Mouse (Mus musculus) neural tube, embryonic 14.5 days (tissue): ENCODE measurements around the gene Sptlc2. TPM values are rescaled to one million over a fixed set of nuclear protein-coding genes. Genes with fewer than 3 reads are reported as not detected.

Source experiments
- ATAC-seq: fragments of 200-750 bp; cut with Nextera tagmentation; 2 replicates; pipeline ENCODE4 v1.8.0; 2017; ENCODE audit warnings: low read depth, mild to moderate bottlenecking, moderate TSS enrichment, moderate library complexity
- H3K27ac ChIP-seq: fragments of 300-500 bp; sonication (generic); 2 replicates; pipeline ENCODE4 v1.5.1; 2014; ENCODE audit warnings: low read depth, mild to moderate bottlenecking, control low read depth, low read length, moderate library complexity, mixed read lengths
- H3K27me3 ChIP-seq: fragments of 300-500 bp; sonication (generic); 2 replicates; pipeline ENCODE4 v1.6.1; 2014; ENCODE audit warnings: low read length; ENCODE audit not compliant: control insufficient read depth, insufficient read depth
- H3K36me3 ChIP-seq: fragments of 300-500 bp; sonication (generic); 2 replicates; pipeline ENCODE4 v1.6.1; 2014; ENCODE audit warnings: low read length, mixed read lengths; ENCODE audit not compliant: control insufficient read depth, insufficient read depth
- H3K4me1 ChIP-seq: fragments of 300-500 bp; sonication (generic); 2 replicates; pipeline ENCODE4 v1.6.1; 2014; ENCODE audit warnings: low read length; ENCODE audit not compliant: control insufficient read depth, insufficient read depth
- H3K4me2 ChIP-seq: fragments of 300-500 bp; sonication (generic); 2 replicates; pipeline ENCODE4 v1.6.1; 2014; ENCODE audit warnings: mild to moderate bottlenecking, low read depth, low read length, control low read depth
- H3K4me3 ChIP-seq: fragments of 300-500 bp; sonication (generic); 2 replicates; pipeline ENCODE4 v1.5.1; 2014; ENCODE audit warnings: low read depth, low read length, control low read depth, mixed read lengths
- H3K9ac ChIP-seq: fragments of 300-500 bp; sonication (generic); replicated peaks from 2 replicates; pipeline ENCODE4 v1.6.1; 2014; ENCODE audit warnings: low read depth, mild to moderate bottlenecking, control low read depth, low read length, mixed read lengths
- H3K9me3 ChIP-seq: fragments of 300-500 bp; sonication (generic); 2 replicates; pipeline ENCODE4 v1.6.1; 2016; ENCODE audit warnings: low read length; ENCODE audit not compliant: control insufficient read depth
- WGBS: fragments of 180-500 bp; shearing (Covaris S2); extraction: QIAGEN DNeasy Blood & Tissue Kit; methylation state at CpG from one replicate; pipeline ENCODE4 v1.1.7; 2014; 5-methylcytosine and 5-hydroxymethylcytosine counted together
- polyA plus RNA-seq: library from polyadenylated mRNA; unstranded; fragments of >200 nt; fragmentation: Nextera tagmentation; extraction: Ambion mirVana; gene quantifications from 2 replicates; pipeline ENCODE4 v1.2.1, GENCODE M21; 2014

Gene Sptlc2
- polyA plus RNA-seq, 1 experiment from 2014 or later: 81.8 TPM

DNA sequence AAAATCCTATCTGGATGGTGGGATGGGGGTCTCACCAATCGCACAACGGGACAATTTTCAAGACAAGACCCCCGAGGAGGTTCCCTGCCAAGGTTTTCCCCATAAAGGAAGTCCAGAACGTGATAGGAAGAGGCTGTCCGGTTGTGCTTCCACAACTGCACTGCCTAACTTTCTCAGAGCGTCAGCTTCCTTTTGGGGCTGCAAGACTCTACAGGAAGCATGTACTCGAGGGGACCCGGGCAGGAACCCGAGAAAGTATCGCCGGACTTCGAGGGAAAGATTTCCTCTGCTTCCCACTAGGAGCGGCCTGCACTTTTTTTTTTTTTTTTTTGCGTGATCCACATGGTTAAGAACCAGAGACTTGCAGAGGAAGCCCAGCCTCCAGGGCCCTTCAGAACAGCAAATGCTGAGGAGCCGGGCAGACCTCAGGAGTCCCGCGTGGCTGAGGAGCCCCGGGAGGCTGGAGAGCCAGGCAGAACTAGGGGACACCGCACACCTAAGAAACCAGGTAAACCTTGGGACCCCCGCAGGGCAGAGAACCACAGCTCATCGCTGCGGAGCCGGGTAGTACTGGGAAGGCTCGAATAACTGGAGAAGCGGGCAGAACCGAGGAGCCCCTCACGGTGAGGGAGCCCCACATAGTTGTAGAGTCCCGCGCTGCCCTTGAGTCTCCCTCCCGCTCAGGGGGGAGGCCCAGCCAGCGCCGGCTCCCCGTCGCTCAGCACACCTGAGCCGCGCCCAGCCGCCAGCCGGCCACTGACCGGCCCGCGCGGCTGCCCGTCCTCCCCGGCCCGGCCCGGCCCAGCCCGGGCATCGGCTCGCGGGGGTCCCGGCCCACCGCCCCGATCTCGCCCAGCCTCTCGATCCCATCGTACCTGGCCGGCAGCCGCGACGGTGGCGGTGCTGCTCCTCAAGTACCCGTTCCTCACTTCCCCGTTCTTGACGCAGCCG is 709 bp downstream of the Sptlc2 start:
- Histone ChIP-seq H3K9me3 (no peaks in the 10 kb centered on the region), H3K4me3 (peak overlapping the region; percentile 94), H3K4me1 (peaks cover 15% of the 10 kb centered on the region), H3K9ac (peak overlapping the region; percentile 94), H3K36me3 (no peaks in the 10 kb centered on the region), H3K4me2 (peak overlapping the region; percentile 93), H3K27me3 (no peaks in the 10 kb centered on the region), H3K27ac (peak overlapping the region; percentile 82)
- 2% methylated on average over 60 of the region's 65 CpGs for WGBS
- peak; percentile 38 for ATAC-seq

DNA sequence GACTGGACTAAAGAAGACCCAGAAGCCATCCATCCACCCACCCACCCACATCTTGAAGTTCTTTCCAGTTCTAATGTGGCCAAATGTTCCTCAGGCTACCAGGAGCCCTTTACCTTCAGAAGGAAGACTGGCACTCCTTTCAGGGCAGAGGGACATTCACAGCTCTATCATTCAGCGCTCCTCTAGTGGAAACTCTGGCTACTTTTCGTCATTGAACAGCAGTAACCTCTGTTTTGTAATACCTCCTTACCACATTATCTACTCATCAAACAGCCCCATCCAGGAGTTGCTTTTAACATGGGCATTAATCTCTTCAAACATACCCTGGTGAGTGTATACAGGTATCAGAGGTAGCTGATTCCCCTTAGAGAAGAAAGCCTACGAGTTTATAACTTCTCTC is 3.1 kb downstream of the Sptlc2 start:
- Histone ChIP-seq H3K4me1 (peaks cover 15% of the 10 kb centered on the region), H3K27ac (no peak overlapping the region), H3K9me3 (no peaks in the 10 kb centered on the region), H3K9ac (no peak overlapping the region), H3K4me2 (no peak overlapping the region), H3K27me3 (no peaks in the 10 kb centered on the region), H3K4me3 (no peak overlapping the region), H3K36me3 (no peaks in the 10 kb centered on the region)
- 96% methylated on average over 3 of the region's 3 CpGs for WGBS
- ATAC-seq: no peak

DNA sequence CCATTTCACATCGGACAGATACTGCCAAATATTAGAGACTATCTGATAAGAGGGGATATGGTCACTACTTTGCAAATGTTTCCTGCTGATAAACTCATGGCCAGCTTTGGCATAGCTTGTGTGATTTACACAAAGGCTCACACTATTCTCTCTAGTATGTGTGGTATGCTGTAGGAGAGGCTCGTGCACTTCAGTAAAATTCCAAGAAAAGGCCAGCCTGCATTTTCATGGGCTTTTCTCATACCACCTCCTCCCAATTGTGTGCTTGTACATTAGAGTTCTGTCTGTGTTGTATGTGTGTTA is 6.8 kb downstream of the Sptlc2 start:
- H3K4me3 ChIP-seq: no peak overlapping the region
- ATAC-seq: no peak
- no peaks in the 10 kb centered on the region for H3K36me3 ChIP-seq
- no peaks in the 10 kb centered on the region for H3K27me3 ChIP-seq
- peaks cover 3% of the 10 kb centered on the region; the same call in 1 of the 2 replicates for H3K4me1 ChIP-seq
- H3K27ac ChIP-seq: no peak overlapping the region
- no peak overlapping the region for H3K9ac ChIP-seq
- H3K9me3 ChIP-seq: no peaks in the 10 kb centered on the region
- no peak overlapping the region for H3K4me2 ChIP-seq
- WGBS: 74% methylated on average over 2 of the region's 2 CpGs

DNA sequence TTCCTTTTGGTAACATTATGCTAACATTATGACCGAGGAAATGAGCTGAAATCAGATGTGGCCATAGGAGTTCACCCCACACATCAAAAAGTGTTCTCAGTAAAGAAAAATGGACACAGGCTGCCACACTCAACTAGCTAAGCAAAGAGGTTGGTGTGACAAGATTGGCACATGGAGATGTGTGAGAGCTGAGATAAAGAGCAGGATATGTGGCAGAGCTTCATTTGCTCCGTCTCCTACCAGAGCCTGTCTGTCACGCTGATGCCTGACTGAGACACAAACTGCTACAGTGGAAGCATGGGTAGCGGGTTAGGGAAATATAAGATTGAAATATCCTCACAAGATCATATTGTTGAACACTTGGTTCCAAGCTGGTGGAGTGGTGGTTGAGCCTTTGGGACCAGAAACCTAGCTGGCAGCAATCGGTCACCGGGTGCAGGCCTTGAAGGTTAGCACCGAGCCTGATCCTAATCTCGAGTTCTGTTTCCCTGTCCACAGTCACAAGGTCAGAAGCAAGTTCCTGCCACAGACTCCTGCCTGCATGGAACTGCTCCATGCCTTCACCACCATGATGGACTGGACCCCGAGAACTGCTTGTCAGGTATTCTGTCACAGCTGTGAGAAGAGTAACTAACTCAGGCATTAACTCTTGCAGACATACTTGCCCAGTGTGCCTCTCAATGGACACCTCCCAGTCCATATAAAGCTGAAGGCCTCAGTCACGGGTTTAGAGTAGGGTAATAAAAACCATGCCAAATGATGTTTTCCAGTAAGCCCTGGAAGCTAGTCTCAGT is 7.4 kb downstream of the Sptlc2 start:
- no peak overlapping the region for H3K4me3 ChIP-seq
- H3K27me3 ChIP-seq: no peaks in the 10 kb centered on the region
- ATAC-seq: no peak
- no peak overlapping the region for H3K27ac ChIP-seq
- no peak overlapping the region for H3K9ac ChIP-seq
- no peaks in the 10 kb centered on the region for H3K4me1 ChIP-seq
- no peaks in the 10 kb centered on the region for H3K9me3 ChIP-seq
- H3K36me3 ChIP-seq: no peaks in the 10 kb centered on the region
- H3K4me2 ChIP-seq: no peak overlapping the region
- 84% methylated on average over 10 of the region's 10 CpGs for WGBS

DNA sequence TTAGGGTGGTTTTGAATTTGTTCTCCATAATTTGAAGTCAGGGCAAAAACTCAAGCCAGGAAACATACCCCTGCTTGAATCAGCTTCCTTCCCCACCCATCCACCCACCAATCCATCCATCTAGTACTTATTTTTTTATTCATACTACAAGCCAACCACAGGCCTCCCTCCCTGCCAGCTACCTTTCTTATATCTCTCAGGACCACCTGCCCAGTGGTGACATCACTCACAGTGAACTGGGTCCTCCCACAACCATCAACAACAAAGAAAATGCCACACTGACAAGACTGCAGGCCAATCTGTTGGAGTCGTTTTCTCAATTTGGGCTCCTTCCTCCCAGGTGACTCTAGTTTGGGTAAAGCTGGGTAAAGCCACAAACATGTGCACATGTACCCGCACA is 8.7 kb downstream of the Sptlc2 start:
- no peak overlapping the region for H3K4me3 ChIP-seq
- no peaks in the 10 kb centered on the region for H3K4me1 ChIP-seq
- H3K36me3 ChIP-seq: no peaks in the 10 kb centered on the region
- H3K27ac ChIP-seq: no peak overlapping the region
- WGBS: 84% methylated on average over 2 of the region's 2 CpGs
- H3K27me3 ChIP-seq: no peaks in the 10 kb centered on the region
- no peak overlapping the region for H3K9ac ChIP-seq
- no peak overlapping the region for H3K4me2 ChIP-seq
- no peak for ATAC-seq
- no peaks in the 10 kb centered on the region for H3K9me3 ChIP-seq

- H3K4me2 ChIP-seq: no peak overlapping the region
- 83% methylated on average over 6 of the region's 6 CpGs for WGBS
- H3K4me1 ChIP-seq: no peaks in the 10 kb centered on the region
- H3K4me3 ChIP-seq: no peak overlapping the region
- no peak overlapping the region for H3K27ac ChIP-seq
- H3K36me3 ChIP-seq: no peaks in the 10 kb centered on the region
- no peak overlapping the region for H3K9ac ChIP-seq
- no peaks in the 10 kb centered on the region for H3K9me3 ChIP-seq
- no peak for ATAC-seq
- H3K27me3 ChIP-seq: no peaks in the 10 kb centered on the region
Measured at GRCm38 (mm10) chr12:87374159-87374558, 14.0 kb downstream of the Sptlc2 start.

DNA sequence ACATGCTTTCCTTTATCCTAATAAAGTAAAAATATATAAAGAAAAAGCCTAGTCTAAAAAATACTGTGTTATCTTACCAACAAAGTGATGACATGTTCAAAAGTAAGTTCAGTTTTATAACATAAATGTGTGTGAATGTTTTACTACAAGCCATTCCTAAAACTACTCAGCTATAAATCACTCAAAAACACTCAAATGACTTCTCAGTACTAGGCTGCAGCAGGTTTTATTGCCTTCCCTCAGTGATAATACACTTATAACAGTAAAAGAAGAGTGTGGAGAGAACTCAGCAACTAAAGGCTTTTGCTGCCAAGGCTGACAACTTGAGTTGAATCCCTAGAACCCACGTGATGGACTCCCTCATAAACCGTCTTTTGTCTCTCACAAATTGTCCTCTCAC is 18.8 kb downstream of the Sptlc2 start:
- no peaks in the 10 kb centered on the region for H3K9me3 ChIP-seq
- no peak for ATAC-seq
- no peak overlapping the region for H3K27ac ChIP-seq
- H3K4me2 ChIP-seq: no peak overlapping the region
- H3K27me3 ChIP-seq: no peaks in the 10 kb centered on the region
- no peak overlapping the region for H3K9ac ChIP-seq
- no peaks in the 10 kb centered on the region for H3K4me1 ChIP-seq
- H3K4me3 ChIP-seq: no peak overlapping the region
- H3K36me3 ChIP-seq: peaks cover 4% of the 10 kb centered on the region; the same call in 1 of the 2 replicates
- WGBS: 40% methylated on average over 2 of the region's 2 CpGs

- Histone ChIP-seq H3K27ac (no peak overlapping the region), H3K9me3 (no peaks in the 10 kb centered on the region), H3K4me2 (no peak overlapping the region), H3K9ac (no peak overlapping the region), H3K27me3 (no peaks in the 10 kb centered on the region), H3K36me3 (peaks cover 4% of the 10 kb centered on the region; the same call in 1 of the 2 replicates), H3K4me3 (no peak overlapping the region), H3K4me1 (no peaks in the 10 kb centered on the region)
- ATAC-seq: no peak
Measured at GRCm38 (mm10) chr12:87368092-87368491, 20.1 kb downstream of the Sptlc2 start.

DNA sequence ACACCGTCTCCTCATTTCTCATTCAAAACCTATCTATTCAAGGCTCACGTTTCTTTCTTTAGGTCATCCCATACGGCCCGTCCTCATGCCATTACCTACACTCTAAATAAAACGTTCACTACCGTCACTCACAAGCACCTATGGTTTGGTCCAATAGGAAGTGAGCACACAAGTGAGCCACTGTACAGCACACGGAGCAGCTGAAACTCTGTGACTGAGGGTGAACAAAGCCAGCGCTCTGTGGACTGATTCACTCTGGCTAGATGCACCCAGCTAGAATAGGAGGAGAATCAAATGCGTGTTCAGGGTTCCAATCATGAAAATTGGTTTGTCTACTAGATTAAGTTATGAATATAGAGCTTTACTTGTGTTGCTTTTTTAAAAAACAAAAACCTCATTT is 22.5 kb downstream of the Sptlc2 start:
- Histone ChIP-seq H3K4me1 (no peaks in the 10 kb centered on the region), H3K27ac (no peak overlapping the region), H3K4me3 (no peak overlapping the region), H3K9ac (no peak overlapping the region), H3K4me2 (no peak overlapping the region), H3K36me3 (peaks cover 4% of the 10 kb centered on the region; the same call in 1 of the 2 replicates), H3K27me3 (no peaks in the 10 kb centered on the region), H3K9me3 (no peaks in the 10 kb centered on the region)
- WGBS: 81% methylated on average over 9 of the region's 9 CpGs
- ATAC-seq: no peak
